Mouse (Mus musculus): ENCODE results near the gene Ndufb10.

DNA sequence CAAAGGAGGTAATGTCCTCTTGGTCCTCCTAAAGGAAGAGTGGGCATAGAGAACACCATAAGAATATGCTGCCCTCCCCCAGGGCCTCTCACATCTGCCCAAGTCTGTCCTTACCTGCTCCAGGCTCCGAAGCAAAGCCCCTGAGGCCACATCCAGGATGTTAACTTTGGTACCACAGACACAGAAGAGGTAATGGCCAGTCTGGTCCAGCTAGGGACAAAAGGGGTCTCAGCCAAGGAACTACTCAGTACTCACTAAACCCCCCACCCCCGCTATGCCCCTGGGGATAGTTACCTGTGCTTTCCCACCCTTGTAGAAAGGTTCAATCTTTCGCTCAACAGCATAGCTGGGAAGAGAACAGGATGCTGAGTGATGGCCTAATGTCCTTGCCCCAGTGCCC, 18.5 kb downstream of the Ndufb10 start:
- no peak for TF ChIP-seq TAL1 (IDR thresholded peaks at IDR 0.05; ENCODE audit: low read length)
- TF ChIP-seq GATA1 (IDR thresholded peaks at IDR 0.05; ENCODE audit: low read length), result no peak
